Mouse (Mus musculus) hindbrain, embryonic 11.5 days (tissue): ENCODE data around the gene Cyp17a1. TPM values are rescaled to one million over a fixed set of nuclear protein-coding genes. Genes with fewer than 3 reads are reported as not detected.
A peak's percentile ranks its signal among the peaks of the same experiment; 100 is the strongest.

ENCODE experiments used
- ATAC-seq: fragments of 200-750 bp; cut with Nextera tagmentation; 2 replicates; pipeline ENCODE4 v1.8.0; 2017; ENCODE audit warnings: mild to moderate bottlenecking, moderate TSS enrichment, moderate library complexity; ENCODE audit not compliant: low FRiP score
- DNase-seq: peaks from one replicate; pipeline ENCODE4 v3.0.0-alpha.2; 2015; ENCODE audit warnings: low spot score
- H3K27ac ChIP-seq: fragments of 300-500 bp; sonication (generic); 2 replicates; pipeline ENCODE4 v1.5.1; 2014; ENCODE audit warnings: mild to moderate bottlenecking, low read depth, low read length
- H3K27me3 ChIP-seq: fragments of 300-500 bp; sonication (generic); 2 replicates; pipeline ENCODE4 v1.6.1; 2014; ENCODE audit warnings: mild to moderate bottlenecking, low read length, moderate library complexity, mixed read lengths; ENCODE audit not compliant: control insufficient read depth, insufficient read depth
- H3K36me3 ChIP-seq: fragments of 300-500 bp; sonication (generic); 2 replicates; pipeline ENCODE4 v1.6.1; 2014; ENCODE audit warnings: mild to moderate bottlenecking, low read length, moderate library complexity, mixed read lengths; ENCODE audit not compliant: control insufficient read depth, insufficient read depth
- H3K4me1 ChIP-seq: fragments of 300-500 bp; sonication (generic); replicated peaks from 2 replicates; pipeline ENCODE4 v1.6.1; 2014; ENCODE audit warnings: low read length, mixed read lengths; ENCODE audit not compliant: control insufficient read depth, insufficient read depth
- H3K4me2 ChIP-seq: fragments of 300-500 bp; sonication (generic); replicated peaks from 2 replicates; pipeline ENCODE4 v1.6.1; 2014; ENCODE audit warnings: mild to moderate bottlenecking, low read depth, low read length
- H3K4me3 ChIP-seq: fragments of 300-500 bp; sonication (generic); 2 replicates; pipeline ENCODE4 v1.5.1; 2014; ENCODE audit warnings: low read depth, low read length
- H3K9ac ChIP-seq: fragments of 300-500 bp; sonication (generic); 2 replicates; pipeline ENCODE4 v1.6.1; 2014; ENCODE audit warnings: low read depth, low read length
- H3K9me3 ChIP-seq: fragments of 300-500 bp; sonication (generic); 2 replicates; pipeline ENCODE4 v1.6.1; 2016; ENCODE audit warnings: low read length; ENCODE audit not compliant: control insufficient read depth
- WGBS: fragments of 180-500 bp; shearing (Covaris S2); extraction: QIAGEN DNeasy Blood & Tissue Kit; methylation state at CpG from one replicate; pipeline ENCODE4 v1.1.7; 2014; 5-methylcytosine and 5-hydroxymethylcytosine counted together
- polyA plus RNA-seq: library from polyadenylated mRNA; unstranded; fragments of >200 nt; fragmentation: Nextera tagmentation; extraction: Ambion mirVana; gene quantifications from 2 replicates; pipeline ENCODE4 v1.2.1, GENCODE M21; 2014

The Cyp17a1 gene
- polyA plus RNA-seq, 1 experiment from 2014 or later, result 0.29 TPM

- Histone ChIP-seq H3K36me3 (no peaks in the 10 kb centered on the region), H3K27me3 (no peaks in the 10 kb centered on the region), H3K27ac (0 out of 2 replicates have a peak within 1 kb of the TSS, but pooled peaks have one; percentile 47), H3K9ac (peak within 1 kb of the TSS; percentile 86), H3K4me1 (no peaks in the 10 kb centered on the region), H3K9me3 (no peaks in the 10 kb centered on the region), H3K4me2 (peak within 1 kb of the TSS; percentile 52), H3K4me3 (peak within 1 kb of the TSS; percentile 71)
- WGBS, result 2% methylated on average over 44 of the region's 44 CpGs
- peak; percentile 88 for DNase-seq
- ATAC-seq, result peak; percentile 96
Observed at GRCm38 (mm10) chr19:46689460-46690372, 16.7 kb upstream of the Cyp17a1 start, which contains the start of gene Borcs7. Gene Borcs7, plus strand, starts transcription at chr19:46689906.

GRCm38 (mm10) chr19:46679720-46680383 is 6.9 kb upstream of the Cyp17a1 start:
- 74% methylated on average over 12 of the region's 12 CpGs for WGBS

DNA sequence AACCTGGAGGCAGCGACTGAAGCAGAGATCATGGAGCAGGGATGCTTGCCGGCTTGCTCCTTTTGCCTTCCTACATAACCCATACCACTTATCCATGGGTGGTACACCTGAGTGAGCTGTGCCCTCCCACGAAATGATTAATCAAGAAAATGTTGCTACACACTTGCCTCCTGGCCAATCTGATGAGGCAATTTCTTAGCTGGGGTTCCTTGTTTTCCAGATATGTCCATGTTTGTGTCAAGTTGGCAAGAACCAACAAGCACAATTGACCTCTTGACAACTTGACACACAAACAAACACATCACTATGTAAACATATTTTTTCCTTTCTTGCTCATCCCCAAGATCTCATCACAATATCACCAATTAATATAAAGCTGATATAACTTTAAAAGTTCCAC is 2.7 kb upstream of the Cyp17a1 start:
- no peaks in the 10 kb centered on the region for H3K4me1 ChIP-seq
- H3K9me3 ChIP-seq, result no peaks in the 10 kb centered on the region
- DNase-seq (no peak), ATAC-seq (no peak)
- H3K4me2 ChIP-seq, result no peak overlapping the region
- no peak overlapping the region for H3K27ac ChIP-seq
- WGBS, result 82% methylated on average over 3 of the region's 3 CpGs
- no peak overlapping the region for H3K4me3 ChIP-seq
- H3K9ac ChIP-seq, result no peak overlapping the region
- H3K27me3 ChIP-seq, result no peaks in the 10 kb centered on the region
- H3K36me3 ChIP-seq, result no peaks in the 10 kb centered on the region

More at GRCm38 (mm10) chr19:46679720-46680383, 6.9 kb upstream of the Cyp17a1 start:
- no peaks in the 10 kb centered on the region for H3K27me3 ChIP-seq
- H3K36me3 ChIP-seq, result no peaks in the 10 kb centered on the region
- H3K4me1 ChIP-seq, result no peaks in the 10 kb centered on the region
- DNase-seq (no peak), ATAC-seq (no peak)
- no peak overlapping the region for H3K9ac ChIP-seq
- no peak overlapping the region for H3K4me3 ChIP-seq
- no peak overlapping the region for H3K27ac ChIP-seq
- H3K4me2 ChIP-seq, result no peak overlapping the region
- H3K9me3 ChIP-seq, result no peaks in the 10 kb centered on the region

DNA sequence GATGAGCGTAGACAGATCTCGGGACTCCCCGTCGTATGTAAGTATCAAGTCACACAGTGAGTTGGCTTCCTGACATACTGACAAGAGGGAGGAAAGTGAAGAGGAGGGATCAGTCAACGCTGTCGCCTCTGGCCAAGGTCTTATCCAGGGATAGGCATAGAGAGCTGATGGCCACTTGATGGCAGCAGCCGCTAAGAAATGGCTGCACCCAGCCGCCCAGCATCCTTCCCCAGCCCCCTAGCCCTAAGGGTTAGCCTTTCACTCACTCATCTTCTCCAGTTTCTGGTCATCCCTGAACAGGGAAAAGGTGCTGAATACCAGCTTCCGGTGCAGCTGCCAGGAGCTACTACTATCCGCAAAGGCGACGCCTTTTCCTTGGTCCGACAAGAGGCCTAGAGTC is 2.3 kb downstream of the Cyp17a1 start:
- Histone ChIP-seq H3K36me3 (no peaks in the 10 kb centered on the region), H3K4me3 (no peak overlapping the region), H3K27me3 (no peaks in the 10 kb centered on the region), H3K4me2 (no peak overlapping the region), H3K9ac (no peak overlapping the region), H3K4me1 (no peaks in the 10 kb centered on the region), H3K27ac (no peak overlapping the region), H3K9me3 (no peaks in the 10 kb centered on the region)
- 28% methylated on average over 13 of the region's 13 CpGs for WGBS
- peak; percentile 73 for DNase-seq
- ATAC-seq, result no peak

DNA sequence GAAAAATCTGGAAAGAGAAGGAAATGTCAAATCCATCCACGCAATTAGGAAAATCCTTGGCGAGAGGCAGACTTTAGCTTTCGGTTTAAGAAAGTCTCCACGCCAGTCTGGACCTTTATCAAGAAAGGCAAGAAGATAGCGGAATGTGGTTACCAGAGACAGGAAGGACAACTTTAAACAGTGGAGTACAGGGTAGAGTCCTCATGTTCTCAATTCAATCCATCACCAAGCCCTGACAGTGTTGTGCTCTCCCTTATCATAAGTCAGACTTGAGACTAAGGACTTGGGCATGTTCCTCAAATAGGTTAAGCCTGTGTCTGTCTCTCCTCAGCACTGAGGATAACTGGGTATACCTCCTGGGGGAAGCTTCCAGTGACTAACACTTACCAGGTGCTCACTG is 3.2 kb downstream of the Cyp17a1 start:
- DNase-seq, result no peak
- 88% methylated on average over 5 of the region's 5 CpGs for WGBS
- Histone ChIP-seq H3K4me3 (no peak overlapping the region), H3K4me2 (no peak overlapping the region), H3K27me3 (no peaks in the 10 kb centered on the region), H3K9ac (no peak overlapping the region), H3K36me3 (no peaks in the 10 kb centered on the region), H3K4me1 (no peaks in the 10 kb centered on the region), H3K9me3 (no peaks in the 10 kb centered on the region), H3K27ac (no peak overlapping the region)
- no peak for ATAC-seq

DNA sequence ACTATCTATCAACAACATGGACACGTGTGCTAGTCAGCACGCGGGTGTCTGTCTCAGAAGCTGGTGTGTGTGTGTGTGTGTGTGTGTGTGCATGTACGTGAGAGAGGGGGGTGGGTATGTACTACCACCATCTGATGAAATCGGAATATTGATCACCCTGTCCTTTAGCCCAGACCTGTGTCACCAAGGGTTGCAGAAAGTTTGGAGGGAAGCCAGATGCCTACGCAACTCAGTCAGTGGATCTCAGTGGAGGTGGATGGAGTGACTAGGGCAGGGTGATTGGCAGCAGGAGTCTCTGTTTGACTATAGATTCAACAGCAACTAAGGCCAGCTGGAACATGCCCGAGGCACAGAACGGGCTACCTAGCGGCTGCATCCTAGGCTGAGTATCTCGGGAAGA is 4.7 kb downstream of the Cyp17a1 start:
- Histone ChIP-seq H3K27me3 (no peaks in the 10 kb centered on the region), H3K36me3 (no peaks in the 10 kb centered on the region), H3K27ac (no peak overlapping the region), H3K4me2 (no peak overlapping the region), H3K9me3 (no peaks in the 10 kb centered on the region), H3K9ac (no peak overlapping the region), H3K4me3 (no peak overlapping the region), H3K4me1 (no peaks in the 10 kb centered on the region)
- DNase-seq (no peak), ATAC-seq (no peak)
- 90% methylated on average over 10 of the region's 10 CpGs for WGBS

DNA sequence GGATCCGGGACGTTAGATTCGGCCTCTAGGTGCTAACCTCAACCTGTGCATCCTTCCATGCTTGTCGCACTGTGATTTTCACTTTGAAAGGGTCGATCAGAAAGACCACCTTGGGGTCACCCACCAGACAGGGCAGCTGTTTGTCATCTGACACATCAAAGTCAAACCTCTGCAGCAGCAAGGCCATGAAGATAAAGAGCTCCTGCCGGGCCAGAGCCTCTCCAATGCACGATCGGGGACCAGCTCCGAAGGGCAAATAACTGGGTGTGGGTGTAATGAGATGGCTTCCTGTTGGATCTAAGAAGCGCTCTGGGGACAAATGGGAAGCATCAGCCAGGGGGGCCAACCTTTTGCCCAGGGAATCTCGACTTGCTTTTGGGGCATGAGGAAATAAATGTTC is 5.7 kb downstream of the Cyp17a1 start:
- H3K27ac ChIP-seq, result no peak overlapping the region
- no peaks in the 10 kb centered on the region for H3K27me3 ChIP-seq
- no peak overlapping the region for H3K4me2 ChIP-seq
- DNase-seq (no peak), ATAC-seq (no peak)
- no peak overlapping the region for H3K4me3 ChIP-seq
- no peaks in the 10 kb centered on the region for H3K9me3 ChIP-seq
- H3K36me3 ChIP-seq, result no peaks in the 10 kb centered on the region
- 68% methylated on average over 11 of the region's 11 CpGs for WGBS
- H3K4me1 ChIP-seq, result no peaks in the 10 kb centered on the region
- H3K9ac ChIP-seq, result no peak overlapping the region

DNA sequence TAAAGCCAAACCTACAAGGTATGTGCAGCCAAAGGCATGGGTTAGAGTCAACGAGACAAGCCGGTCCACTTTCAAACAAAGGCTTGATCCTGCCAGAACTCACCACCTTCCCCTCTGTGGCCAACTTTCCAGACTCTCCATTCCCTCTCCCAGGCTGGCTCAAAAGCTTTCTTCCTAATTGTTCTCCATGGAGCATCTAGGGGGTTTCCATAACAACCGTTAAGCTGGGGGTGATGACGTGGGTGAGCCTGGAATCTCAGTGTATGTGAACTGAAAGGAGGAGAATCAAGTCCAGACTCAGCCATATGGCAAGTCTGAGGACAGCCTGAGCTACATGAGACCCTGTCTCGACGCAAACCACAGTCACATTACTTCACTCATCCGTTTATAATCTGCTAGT is 7.5 kb downstream of the Cyp17a1 start:
- no peak overlapping the region for H3K27ac ChIP-seq
- DNase-seq (peak; percentile 30), ATAC-seq (no peak)
- no peak overlapping the region for H3K9ac ChIP-seq
- H3K4me2 ChIP-seq, result no peak overlapping the region
- H3K36me3 ChIP-seq, result no peaks in the 10 kb centered on the region
- 63% methylated on average over 7 of the region's 7 CpGs for WGBS
- H3K4me1 ChIP-seq, result no peaks in the 10 kb centered on the region
- H3K27me3 ChIP-seq, result no peaks in the 10 kb centered on the region
- H3K9me3 ChIP-seq, result no peaks in the 10 kb centered on the region
- H3K4me3 ChIP-seq, result no peak overlapping the region
